Mouse (Mus musculus): Measurements from ENCODE around the gene Gm11983. TPM values are rescaled to one million over a fixed set of nuclear protein-coding genes. Genes with fewer than 3 reads are reported as not detected.
"Not testable (repeated sequence)": the region's sequence is repeated elsewhere in the genome, so short reads cannot be mapped to it uniquely, and the experiment has no call there.

Gm11983 gene
- total RNA-seq, 1 experiment from 2014 or later, result not detected

GRCm38 (mm10) chr11:6823176-6823575, 14.3 kb downstream of the Gm11983 start:
- ATAC-seq (replicated peaks in 1 of 2; ENCODE audit: insufficient read depth in 1 of 2, low FRiP score in 2 of 2, low TSS enrichment in 1 of 2, low read depth in 1 of 2, poor library complexity in 2 of 2, severe bottlenecking in 2 of 2), result no peak

- ATAC-seq (replicated peaks in 1 of 2; ENCODE audit: insufficient read depth in 1 of 2, low FRiP score in 2 of 2, low TSS enrichment in 1 of 2, low read depth in 1 of 2, poor library complexity in 2 of 2, severe bottlenecking in 2 of 2), result no peak
Measured at GRCm38 (mm10) chr11:6814486-6814885, 23.0 kb downstream of the Gm11983 start.

GRCm38 (mm10) chr11:6802879-6803278, 34.6 kb downstream of the Gm11983 start:
- not testable (repeated sequence) for ATAC-seq (replicated peaks in 1 of 2; ENCODE audit: insufficient read depth in 1 of 2, low FRiP score in 2 of 2, low TSS enrichment in 1 of 2, low read depth in 1 of 2, poor library complexity in 2 of 2, severe bottlenecking in 2 of 2)

GRCm38 (mm10) chr11:6790690-6791089, 46.8 kb downstream of the Gm11983 start:
- no peak for ATAC-seq (replicated peaks in 1 of 2; ENCODE audit: insufficient read depth in 1 of 2, low FRiP score in 2 of 2, low TSS enrichment in 1 of 2, low read depth in 1 of 2, poor library complexity in 2 of 2, severe bottlenecking in 2 of 2)

Other genes with a start within 250 kb of the Gm11983 start
- 0.05 TPM in 1 of 2 replicates, not detected in the other for gene Nacad, start 231.6 kb downstream of the Gm11983 start, total RNA-seq (2017)
- gene Tbrg4, start 211.6 kb downstream of the Gm11983 start, total RNA-seq (2017), result 19.9 and 36.6 TPM in 2 replicates
- not detected in 2 replicates for gene Wap, start 199.0 kb downstream of the Gm11983 start, total RNA-seq (2017)
- 0.25 TPM in 1 of 2 replicates, not detected in the other for gene Ramp3, start 179.1 kb downstream of the Gm11983 start, total RNA-seq (2017)
- not detected in 2 replicates for gene Adcy1, start 225.8 kb upstream of the Gm11983 start, total RNA-seq (2017)

Measured in hematopoietic stem cell, adult 5-6 weeks (primary cell).